Mouse (Mus musculus) forebrain, embryonic 10.5 days (tissue): ENCODE measurements around the gene Atxn7l3. TPM values are rescaled to one million over a fixed set of nuclear protein-coding genes. Genes with fewer than 3 reads are reported as not detected.
A peak's percentile ranks its signal among the peaks of the same experiment; 100 is the strongest.

Experiments
- DNase-seq: peaks from one replicate; pipeline ENCODE4 v3.0.0-alpha.2; 2017; ENCODE audit warnings: low spot score; ENCODE audit errors: extremely low spot score
- H3K27ac ChIP-seq: fragments of 300-500 bp; sonication (generic); 2 replicates; pipeline ENCODE4 v1.5.1; 2016; ENCODE audit warnings: mild to moderate bottlenecking
- H3K27me3 ChIP-seq: fragments of 300-500 bp; sonication (generic); 2 replicates; pipeline ENCODE4 v1.6.1; 2016; ENCODE audit warnings: mild to moderate bottlenecking; ENCODE audit not compliant: poor library complexity, severe bottlenecking
- H3K36me3 ChIP-seq: fragments of 300-500 bp; sonication (generic); replicated peaks from 2 replicates; pipeline ENCODE4 v1.6.1; 2016; ENCODE audit warnings: mild to moderate bottlenecking, moderate library complexity
- H3K4me1 ChIP-seq: fragments of 300-500 bp; sonication (generic); 2 replicates; pipeline ENCODE4 v1.6.1; 2016
- H3K4me3 ChIP-seq: fragments of 300-500 bp; sonication (generic); 2 replicates; pipeline ENCODE4 v1.5.1; 2016; ENCODE audit warnings: mild to moderate bottlenecking, moderate library complexity
- H3K9me3 ChIP-seq: fragments of 300-500 bp; sonication (generic); 2 replicates; pipeline ENCODE4 v1.6.1; 2016; ENCODE audit warnings: mild to moderate bottlenecking, moderate library complexity
- WGBS: fragments of 180-500 bp; shearing (Covaris S2); methylation state at CpG from one replicate; pipeline ENCODE4 v1.1.7; 2016; 5-methylcytosine and 5-hydroxymethylcytosine counted together
- polyA plus RNA-seq: library from polyadenylated mRNA; unstranded; fragments of >200 nt; fragmentation: Nextera tagmentation; extraction: Ambion mirVana; gene quantifications from 2 replicates; pipeline ENCODE4 v1.2.1, GENCODE M21; 2016

Atxn7l3 gene
- polyA plus RNA-seq, 1 experiment from 2014 or later: 15.6 TPM

GRCm38 (mm10) chr11:102330039-102330438, 33.6 kb upstream of the Atxn7l3 start:
- H3K27ac ChIP-seq: no peak overlapping the region
- DNase-seq: no peak
- H3K9me3 ChIP-seq: no peaks in the 10 kb centered on the region
- no peaks in the 10 kb centered on the region for H3K27me3 ChIP-seq
- peaks cover 4% of the 10 kb centered on the region for H3K4me1 ChIP-seq
- no peak overlapping the region for H3K4me3 ChIP-seq
- 86% methylated on average over 3 of the region's 3 CpGs for WGBS
- H3K36me3 ChIP-seq: no peaks in the 10 kb centered on the region

DNA sequence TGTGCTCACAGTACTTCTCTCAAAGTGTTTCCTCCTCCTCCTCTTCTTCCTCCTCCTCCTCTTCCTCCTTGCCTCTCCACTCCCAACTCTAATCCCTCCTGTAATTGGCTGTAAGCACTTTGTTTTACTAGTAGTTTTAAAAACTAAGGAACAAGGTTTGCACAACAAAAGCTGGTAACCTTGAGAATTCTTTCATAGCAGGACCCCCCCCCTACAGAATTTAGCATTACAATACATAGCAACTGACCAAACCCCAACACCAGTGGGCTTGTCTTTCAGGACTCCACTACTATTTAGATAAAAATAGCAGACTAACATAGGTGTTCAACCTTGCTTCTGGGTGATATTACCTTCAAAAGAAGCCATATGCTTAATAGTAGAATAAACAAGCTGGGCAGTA, 33.1 kb upstream of the Atxn7l3 start:
- H3K27me3 ChIP-seq: no peaks in the 10 kb centered on the region
- 0 out of 2 replicates have a peak, but pooled peaks cover 2% of the 10 kb centered on the region for H3K4me1 ChIP-seq
- H3K9me3 ChIP-seq: no peaks in the 10 kb centered on the region
- no peak for DNase-seq
- no peak overlapping the region for H3K27ac ChIP-seq
- H3K4me3 ChIP-seq: no peak overlapping the region
- no peaks in the 10 kb centered on the region for H3K36me3 ChIP-seq

DNA sequence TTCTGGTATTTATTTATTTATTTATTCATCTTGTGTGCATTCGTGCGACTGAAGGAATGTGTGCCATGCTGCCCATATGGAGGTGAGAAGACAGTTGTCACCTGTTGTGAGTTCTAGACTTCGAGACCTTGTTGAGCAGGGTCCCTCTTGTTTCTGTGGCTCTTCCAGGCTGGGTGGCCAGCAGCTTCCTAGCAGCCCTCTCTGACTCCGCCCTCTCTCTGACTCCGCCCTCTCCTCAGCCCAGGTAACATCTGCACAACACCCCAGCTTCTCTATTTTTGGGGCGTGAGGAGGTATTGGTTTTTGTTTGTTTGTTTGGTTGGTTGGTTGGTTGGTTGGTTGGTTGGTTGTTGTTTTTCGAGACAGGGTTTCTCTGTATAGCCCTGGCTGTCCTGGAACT, 31.4 kb upstream of the Atxn7l3 start:
- no peak for DNase-seq
- Histone ChIP-seq H3K9me3 (no peaks in the 10 kb centered on the region), H3K36me3 (no peaks in the 10 kb centered on the region), H3K4me1 (no peaks in the 10 kb centered on the region), H3K4me3 (no peak overlapping the region), H3K27me3 (no peaks in the 10 kb centered on the region), H3K27ac (no peak overlapping the region)
- 83% methylated on average over 7 of the region's 7 CpGs for WGBS

DNA sequence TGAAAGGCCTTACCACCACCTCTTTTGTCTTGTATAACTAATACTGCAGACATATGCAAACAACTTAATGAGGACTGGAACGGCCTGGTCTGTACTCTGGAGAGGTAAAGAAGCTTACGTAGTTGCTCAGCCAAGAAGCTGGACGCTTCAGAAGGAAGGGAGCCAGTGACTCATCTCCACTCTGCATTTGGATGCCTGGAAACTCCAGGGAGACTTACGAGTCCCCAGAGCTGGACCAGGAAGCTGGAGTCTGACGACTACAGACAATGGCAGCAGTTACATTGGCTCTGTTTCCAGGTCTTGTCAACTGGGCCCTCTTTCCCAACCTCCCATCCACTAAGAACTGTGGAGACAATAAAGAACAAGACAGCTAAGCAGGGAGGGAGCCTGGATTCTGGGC, 30.8 kb upstream of the Atxn7l3 start:
- Histone ChIP-seq H3K27ac (no peak overlapping the region), H3K36me3 (no peaks in the 10 kb centered on the region), H3K4me3 (no peak overlapping the region), H3K4me1 (no peaks in the 10 kb centered on the region), H3K27me3 (no peaks in the 10 kb centered on the region), H3K9me3 (no peaks in the 10 kb centered on the region)
- WGBS: 81% methylated on average over 5 of the region's 5 CpGs
- no peak for DNase-seq

DNA sequence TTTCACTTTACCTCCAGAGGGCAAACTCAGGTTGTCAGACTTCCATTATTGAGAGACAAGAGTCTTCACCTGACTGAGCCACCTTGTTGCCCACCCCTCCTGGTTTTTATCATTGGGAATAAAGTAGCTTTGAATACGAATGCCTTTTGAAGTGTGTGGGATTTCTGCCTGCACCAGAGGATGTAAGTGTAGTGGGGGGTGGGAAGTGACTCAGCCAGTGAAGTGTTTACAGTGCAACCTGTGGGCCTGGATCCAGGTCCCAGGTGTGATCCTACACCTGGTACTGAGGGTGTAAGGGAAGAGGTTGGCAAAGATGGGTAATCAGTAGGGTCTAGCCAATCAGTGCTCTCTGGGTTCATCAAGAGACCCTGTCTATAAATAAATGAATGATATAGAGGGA, 27.1 kb upstream of the Atxn7l3 start:
- WGBS: 91% methylated on average over 1 of the region's 1 CpGs
- no peak for DNase-seq
- Histone ChIP-seq H3K4me1 (peaks cover 15% of the 10 kb centered on the region), H3K4me3 (no peak overlapping the region), H3K27ac (no peak overlapping the region), H3K27me3 (no peaks in the 10 kb centered on the region), H3K9me3 (no peaks in the 10 kb centered on the region), H3K36me3 (no peaks in the 10 kb centered on the region)

DNA sequence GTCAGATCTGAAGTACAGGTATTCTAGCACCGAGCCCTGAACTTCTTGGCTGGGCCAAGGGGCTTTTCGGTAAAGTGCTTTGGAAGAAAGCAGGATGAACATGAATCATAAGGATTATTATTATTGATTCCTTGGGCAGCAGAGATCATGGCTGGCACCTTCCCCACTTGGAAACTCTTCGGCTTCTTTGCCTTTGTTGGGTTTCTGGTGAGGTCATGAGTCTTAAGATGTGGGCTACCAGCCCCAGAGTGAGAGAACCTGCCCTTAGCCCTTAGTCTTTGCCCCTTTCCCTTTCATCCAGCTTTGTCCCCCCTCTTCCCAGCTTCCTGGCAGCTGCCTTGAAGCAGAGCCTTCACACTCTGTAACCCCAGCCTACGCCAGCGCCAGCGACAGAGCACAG, 25.5 kb upstream of the Atxn7l3 start:
- H3K27ac ChIP-seq: no peak overlapping the region
- no peak for DNase-seq
- H3K4me3 ChIP-seq: no peak overlapping the region
- H3K36me3 ChIP-seq: no peaks in the 10 kb centered on the region
- no peaks in the 10 kb centered on the region for H3K27me3 ChIP-seq
- H3K9me3 ChIP-seq: no peaks in the 10 kb centered on the region
- peaks cover 15% of the 10 kb centered on the region for H3K4me1 ChIP-seq
- 73% methylated on average over 6 of the region's 6 CpGs for WGBS

GRCm38 (mm10) chr11:102320686-102321005, 24.2 kb upstream of the Atxn7l3 start:
- WGBS: 23% methylated on average over 10 of the region's 10 CpGs
- no peaks in the 10 kb centered on the region for H3K27me3 ChIP-seq
- H3K9me3 ChIP-seq: no peaks in the 10 kb centered on the region
- H3K4me1 ChIP-seq: peaks cover 27% of the 10 kb centered on the region
- H3K27ac ChIP-seq: peak overlapping the region; percentile 100
- H3K36me3 ChIP-seq: peaks cover 1% of the 10 kb centered on the region
- no peak for DNase-seq
- H3K4me3 ChIP-seq: peak overlapping the region; percentile 100

GRCm38 (mm10) chr11:102319941-102320685, 23.7 kb upstream of the Atxn7l3 start:
- Histone ChIP-seq H3K4me3 (peak overlapping the region; percentile 100), H3K4me1 (peaks cover 33% of the 10 kb centered on the region), H3K9me3 (no peaks in the 10 kb centered on the region), H3K27me3 (no peaks in the 10 kb centered on the region), H3K27ac (peak overlapping the region; percentile 100), H3K36me3 (peaks cover 6% of the 10 kb centered on the region)
- under 1% methylated on average over 38 of the region's 38 CpGs for WGBS
- peak; percentile 81 for DNase-seq

- peaks cover 14% of the 10 kb centered on the region for H3K36me3 ChIP-seq
- H3K9me3 ChIP-seq: no peaks in the 10 kb centered on the region
- peak within 1 kb of the TSS; percentile 100 for H3K27ac ChIP-seq
- peaks cover 36% of the 10 kb centered on the region for H3K4me1 ChIP-seq
- H3K4me3 ChIP-seq: peak within 1 kb of the TSS; percentile 100
- under 1% methylated on average over 25 of the region's 25 CpGs for WGBS
- DNase-seq: peak; percentile 82
- no peaks in the 10 kb centered on the region for H3K27me3 ChIP-seq
Observed at GRCm38 (mm10) chr11:102319410-102319792, 23.0 kb upstream of the Atxn7l3 start, which contains the start of gene Ubtf. Gene Ubtf (minus strand): TSS chr11:102319742.

- Histone ChIP-seq H3K36me3 (peaks cover 20% of the 10 kb centered on the region), H3K27ac (peak overlapping the region; percentile 100), H3K4me1 (peaks cover 36% of the 10 kb centered on the region), H3K27me3 (no peaks in the 10 kb centered on the region), H3K9me3 (no peaks in the 10 kb centered on the region), H3K4me3 (peak overlapping the region; percentile 100)
- under 1% methylated on average over 80 of the region's 84 CpGs for WGBS
- peak; percentile 74 for DNase-seq
Observed at GRCm38 (mm10) chr11:102318576-102319409, 22.4 kb upstream of the Atxn7l3 start.

- H3K27me3 ChIP-seq: no peaks in the 10 kb centered on the region
- peak overlapping the region; percentile 100 for H3K4me3 ChIP-seq
- under 1% methylated on average over 57 of the region's 77 CpGs for WGBS
- peaks cover 40% of the 10 kb centered on the region for H3K4me1 ChIP-seq
- H3K9me3 ChIP-seq: no peaks in the 10 kb centered on the region
- peak overlapping the region; percentile 100 for H3K27ac ChIP-seq
- peaks cover 27% of the 10 kb centered on the region for H3K36me3 ChIP-seq
- peak; percentile 73 for DNase-seq
Observed at GRCm38 (mm10) chr11:102317901-102318575, 21.6 kb upstream of the Atxn7l3 start.

DNA sequence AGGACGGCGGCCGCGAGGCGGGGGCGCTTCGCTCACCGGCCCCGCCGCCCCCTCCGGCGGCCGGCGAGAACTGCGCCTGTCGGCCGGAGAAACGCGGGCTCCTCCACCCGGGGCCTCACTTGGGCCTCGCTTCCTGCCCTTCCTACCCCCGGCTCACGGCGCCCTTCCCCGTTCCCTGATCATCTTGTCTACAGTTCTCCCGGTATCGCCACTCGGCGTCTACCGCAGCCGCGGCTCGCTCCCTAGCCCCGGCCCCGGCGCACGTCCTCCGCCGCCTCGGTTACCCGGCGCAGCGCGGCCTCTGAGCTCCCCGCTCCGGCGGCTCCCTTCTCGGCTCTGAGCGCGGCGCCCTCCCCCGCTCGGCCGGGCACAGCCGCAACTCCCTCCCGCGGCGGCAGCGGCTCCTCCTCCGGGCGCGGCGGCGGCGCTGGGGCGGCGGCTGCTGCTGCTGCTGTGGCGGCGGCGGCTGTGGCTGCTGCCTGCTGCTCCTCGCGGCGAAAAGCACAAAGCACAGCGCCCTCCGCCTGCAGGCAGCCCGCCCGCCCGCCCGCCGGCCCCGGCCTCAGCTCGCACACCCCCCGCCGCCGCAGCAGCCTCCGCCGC, 21.0 kb upstream of the Atxn7l3 start:
- peak overlapping the region; percentile 100 for H3K4me3 ChIP-seq
- H3K9me3 ChIP-seq: no peaks in the 10 kb centered on the region
- peaks cover 44% of the 10 kb centered on the region for H3K4me1 ChIP-seq
- H3K27ac ChIP-seq: peak overlapping the region; percentile 100
- no peaks in the 10 kb centered on the region for H3K27me3 ChIP-seq
- H3K36me3 ChIP-seq: peaks cover 34% of the 10 kb centered on the region
- DNase-seq: peak; percentile 66
- WGBS: under 1% methylated on average over 70 of the region's 87 CpGs
